Mouse (Mus musculus): ENCODE measurements around the gene Agpat1.

The Agpat1 gene

GRCm38 (mm10) chr17:34658145-34658544 lies 54.1 kb downstream of the Agpat1 start:
- no peak for DNase-seq

GRCm38 (mm10) chr17:34658591-34658990 lies 54.5 kb downstream of the Agpat1 start:
- DNase-seq = no peak

GRCm38 (mm10) chr17:34659181-34659896 lies 55.3 kb downstream of the Agpat1 start:
- peak; percentile 54 for DNase-seq

GRCm38 (mm10) chr17:34659897-34660214 lies 55.8 kb downstream of the Agpat1 start:
- DNase-seq = no peak

- DNase-seq = no peak
Measured at GRCm38 (mm10) chr17:34660259-34660820, 56.3 kb downstream of the Agpat1 start.

GRCm38 (mm10) chr17:34661121-34661591 lies 57.1 kb downstream of the Agpat1 start:
- DNase-seq = peak; percentile 71

GRCm38 (mm10) chr17:34662468-34662867 lies 58.4 kb downstream of the Agpat1 start:
- no peak for DNase-seq

- DNase-seq = no peak
Measured at GRCm38 (mm10) chr17:34662978-34663377, 58.9 kb downstream of the Agpat1 start.
